14 mouse cellular contexts compared by ENCODE assay signal in the genomic region with DNA sequence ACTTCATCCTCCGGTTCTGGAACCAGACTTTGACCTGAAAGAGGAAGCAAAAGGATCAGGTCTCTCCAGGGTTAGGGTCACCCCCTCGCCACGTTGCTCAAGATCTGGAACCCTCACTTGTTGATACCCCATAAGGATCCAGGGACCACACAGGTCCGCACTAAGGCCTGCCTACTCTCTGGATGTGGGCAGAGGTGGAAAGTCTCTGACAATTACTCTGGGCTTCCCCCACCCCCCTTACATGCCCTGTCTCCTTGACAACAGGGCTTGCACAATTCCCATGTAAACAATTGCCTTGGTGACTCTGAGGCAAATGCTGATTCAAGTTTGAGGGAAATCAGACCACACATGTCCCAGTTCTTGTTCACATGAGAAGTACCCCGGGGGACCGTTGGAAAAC. TPM values are rescaled to one million over a fixed set of nuclear protein-coding genes. Genes with fewer than 3 reads are reported as not detected.
A peak's percentile ranks its signal among the peaks of the same experiment; 100 is the strongest.
DNase-seq lines count a peak whose midpoint lies in the region; ATAC-seq lines count a peak whose summit lies in the region.
"Had no signal": no experiment of that assay in that cellular context is flagged by ENCODE, and none has a peak within 500 bp of the region (broad histone marks: within the 10 kb centered on the region; RNA-seq: fewer than 3 reads in every experiment).

No protein-coding gene starts in this region.

- no peak overlapping the region for H3K4me3 ChIP-seq in hindbrain, embryonic 16.5 days (ENCODE audit: low read length)
- no peak overlapping the region for H3K4me3 ChIP-seq in hindbrain, embryonic 14.5 days (replicated peaks; ENCODE audit: low read length)
- H3K4me3 ChIP-seq in liver, embryonic 12.5 days = no peak overlapping the region
- H3K4me3 ChIP-seq: embryonic facial prominence, embryonic 15.5 days had no signal

- H3K9ac ChIP-seq in hindbrain, embryonic 16.5 days (ENCODE audit: low read depth, low read length) = no peak overlapping the region
- H3K9ac ChIP-seq in hindbrain, embryonic 14.5 days = no peak overlapping the region
- no peak overlapping the region for H3K9ac ChIP-seq in liver, embryonic 12.5 days
- H3K9ac ChIP-seq: embryonic facial prominence, embryonic 15.5 days had no signal

- H3K36me3 ChIP-seq in hindbrain, embryonic 16.5 days (ENCODE audit: control insufficient read depth, insufficient read depth, low read length) = no peaks in the 10 kb centered on the region
- H3K36me3 ChIP-seq in hindbrain, embryonic 14.5 days (replicated peaks; ENCODE audit: control insufficient read depth, insufficient read depth) = no peaks in the 10 kb centered on the region
- no peaks in the 10 kb centered on the region for H3K36me3 ChIP-seq in liver, embryonic 12.5 days
- H3K36me3 ChIP-seq: embryonic facial prominence, embryonic 15.5 days had no signal

- H3K4me1 ChIP-seq in hindbrain, embryonic 16.5 days (ENCODE audit: control insufficient read depth, insufficient read depth, low read depth, low read length) = peaks cover 14% of the 10 kb centered on the region
- peaks cover 16% of the 10 kb centered on the region for H3K4me1 ChIP-seq in hindbrain, embryonic 14.5 days (replicated peaks; ENCODE audit: control insufficient read depth, insufficient read depth, low read length)
- H3K4me1 ChIP-seq in liver, embryonic 12.5 days = peaks cover 18% of the 10 kb centered on the region

- DNase-seq in hindbrain, embryonic 14.5 days (ENCODE audit: low spot score) = no peak
- peak; percentile 50 for DNase-seq in brain, adult 2 months (ENCODE audit: low read depth, low spot score)
- DNase-seq in lung, postnatal 4 days = peak; percentile 37 to 43
- no peak for DNase-seq in urinary bladder, postnatal 36 days (ENCODE audit: low spot score in 2 of 2)
- DNase-seq in spleen, adult 12 weeks (ENCODE audit: low spot score) = no peak
- DNase-seq: cerebellum, postnatal 10 days; heart, postnatal 14 days; kidney, adult 8-10 months; spleen, adult 18-20 months; thymus, postnatal 25 days had no signal

- no peak overlapping the region for H3K27ac ChIP-seq in hindbrain, embryonic 16.5 days (ENCODE audit: low read depth, low read length)
- no peak overlapping the region for H3K27ac ChIP-seq in hindbrain, embryonic 14.5 days
- H3K27ac ChIP-seq in liver, embryonic 12.5 days = no peak overlapping the region
- H3K27ac ChIP-seq: embryonic facial prominence, embryonic 15.5 days had no signal

- WGBS in hindbrain, embryonic 16.5 days = 53% methylated on average over 6 of the region's 6 CpGs
- WGBS in hindbrain, embryonic 14.5 days = 46% methylated on average over 6 of the region's 6 CpGs
- 35% methylated on average over 6 of the region's 6 CpGs for WGBS in liver, embryonic 12.5 days (ENCODE audit: insufficient replicate concordance)

- no peaks in the 10 kb centered on the region for H3K27me3 ChIP-seq in hindbrain, embryonic 16.5 days (replicated peaks; ENCODE audit: control insufficient read depth, insufficient read depth, low read length)
- H3K27me3 ChIP-seq in hindbrain, embryonic 14.5 days (ENCODE audit: control insufficient read depth, insufficient read depth, low read length) = no peaks in the 10 kb centered on the region
- peaks cover 42% of the 10 kb centered on the region for H3K27me3 ChIP-seq in liver, embryonic 12.5 days (replicated peaks)
- H3K27me3 ChIP-seq: embryonic facial prominence, embryonic 15.5 days had no signal

- no peak overlapping the region for H3K4me2 ChIP-seq in hindbrain, embryonic 16.5 days (ENCODE audit: low read length)
- H3K4me2 ChIP-seq in hindbrain, embryonic 14.5 days (replicated peaks) = no peak overlapping the region
- peak overlapping the region; percentile 24 for H3K4me2 ChIP-seq in liver, embryonic 12.5 days
- H3K4me2 ChIP-seq: embryonic facial prominence, embryonic 15.5 days had no signal

- peak; percentile 28; the same call in 1 of the 2 replicates for ATAC-seq in hindbrain, embryonic 16.5 days
- ATAC-seq in hindbrain, embryonic 14.5 days (ENCODE audit: low FRiP score) = no peak
- peak; percentile 62 for ATAC-seq in liver, embryonic 12.5 days
- no peak for ATAC-seq in erythroblast, adult 5-6 weeks (replicated peaks; ENCODE audit: low FRiP score, poor library complexity, severe bottlenecking)

- H3K9me3 ChIP-seq in hindbrain, embryonic 16.5 days (ENCODE audit: control insufficient read depth, low read length) = no peaks in the 10 kb centered on the region
- H3K9me3 ChIP-seq in hindbrain, embryonic 14.5 days (ENCODE audit: control insufficient read depth, low read length) = no peaks in the 10 kb centered on the region
- H3K9me3 ChIP-seq in liver, embryonic 12.5 days (replicated peaks) = no peaks in the 10 kb centered on the region
- H3K9me3 ChIP-seq: embryonic facial prominence, embryonic 15.5 days had no signal

RNA-seq across cellular contexts. Expression of gene Meox1, which starts 15.5 kb away (rescaled TPM):
- 0.96 and 0.99 TPM in 2 replicates for polyA plus RNA-seq in hindbrain, embryonic 16.5 days (2015; fragmentation: Nextera tagmentation; extraction: Ambion mirVana)
- polyA plus RNA-seq in hindbrain, embryonic 14.5 days (2014; fragmentation: Nextera tagmentation; extraction: Ambion mirVana) = 0.63 and 0.90 TPM in 2 replicates
- 0.72 and 1.3 TPM in 2 replicates for polyA plus RNA-seq in liver, embryonic 12.5 days (2016; fragmentation: Nextera tagmentation; extraction: Ambion mirVana)
- total RNA-seq in erythroblast, adult 5-6 weeks (2015; ENCODE audit: low replicate concordance) = not detected in 2 replicates
- total RNA-seq in erythroblast, adult 5-6 weeks (2017; ENCODE audit: low replicate concordance) = not detected in 2 replicates

Comparison
In these comparisons a context has a peak if more than half of its experiments do, and no peak if none do; other contexts are left out.
1. ATAC-seq: peak in hindbrain, embryonic 16.5 days (single experiment) and liver, embryonic 12.5 days (single experiment); none in hindbrain, embryonic 14.5 days (single experiment) and erythroblast, adult 5-6 weeks (single experiment).
2. DNase-seq: peak in brain, adult 2 months (single experiment) and lung, postnatal 4 days (2 of 2); none in hindbrain, embryonic 14.5 days (single experiment), urinary bladder, postnatal 36 days (0 of 2) and spleen, adult 12 weeks (single experiment).